Mouse (Mus musculus): Measurements from ENCODE around the gene Trpv3. TPM values are rescaled to one million over a fixed set of nuclear protein-coding genes. Genes with fewer than 3 reads are reported as not detected.

Trpv3 gene
- polyA plus RNA-seq, 1 experiment from 2014 or later = 0.08 TPM

Other genes starting within 250 kb of the Trpv3 start
- 3.4 and 3.7 TPM in 2 replicates for gene Camkk1, start 248.4 kb upstream of the Trpv3 start, polyA plus RNA-seq (2015; fragmentation: Nextera tagmentation; extraction: Ambion mirVana)
- 10.1 and 11.5 TPM in 2 replicates for gene Ncbp3, start 219.6 kb upstream of the Trpv3 start, polyA plus RNA-seq (2015; fragmentation: Nextera tagmentation; extraction: Ambion mirVana)
- gene Itgae, start 176.8 kb upstream of the Trpv3 start, polyA plus RNA-seq (2015; fragmentation: Nextera tagmentation; extraction: Ambion mirVana) = 1.4 and 2.2 TPM in 2 replicates
- gene Haspin, start 129.1 kb upstream of the Trpv3 start, polyA plus RNA-seq (2015; fragmentation: Nextera tagmentation; extraction: Ambion mirVana) = 12.0 and 13.6 TPM in 2 replicates
- 2.2 and 2.9 TPM in 2 replicates for gene P2rx5, start 107.0 kb upstream of the Trpv3 start, polyA plus RNA-seq (2015; fragmentation: Nextera tagmentation; extraction: Ambion mirVana)
- 105 and 113 TPM in 2 replicates for gene Emc6, start 90.4 kb upstream of the Trpv3 start, polyA plus RNA-seq (2015; fragmentation: Nextera tagmentation; extraction: Ambion mirVana)
- 237 and 257 TPM in 2 replicates for gene Tax1bp3, start 90.3 kb upstream of the Trpv3 start, polyA plus RNA-seq (2015; fragmentation: Nextera tagmentation; extraction: Ambion mirVana)
- 14.5 and 15.3 TPM in 2 replicates for gene Ctns, start 68.3 kb upstream of the Trpv3 start, polyA plus RNA-seq (2015; fragmentation: Nextera tagmentation; extraction: Ambion mirVana)
- gene Shpk, start 67.9 kb upstream of the Trpv3 start, polyA plus RNA-seq (2015; fragmentation: Nextera tagmentation; extraction: Ambion mirVana) = 0.86 and 1.00 TPM in 2 replicates
- 0.06 and 0.08 TPM in 2 replicates for gene Trpv1, start 33.1 kb upstream of the Trpv3 start, polyA plus RNA-seq (2015; fragmentation: Nextera tagmentation; extraction: Ambion mirVana)
- 0.25 and 0.41 TPM in 2 replicates for gene Aspa, start 62.2 kb downstream of the Trpv3 start, polyA plus RNA-seq (2015; fragmentation: Nextera tagmentation; extraction: Ambion mirVana)
- gene Gm49340, start 62.4 kb downstream of the Trpv3 start, polyA plus RNA-seq (2015; fragmentation: Nextera tagmentation; extraction: Ambion mirVana) = not detected in 2 replicates
- not detected in 2 replicates for gene Spata22, start 62.4 kb downstream of the Trpv3 start, polyA plus RNA-seq (2015; fragmentation: Nextera tagmentation; extraction: Ambion mirVana)
- not detected in 2 replicates for gene Olfr20, start 83.4 kb downstream of the Trpv3 start, polyA plus RNA-seq (2015; fragmentation: Nextera tagmentation; extraction: Ambion mirVana)
- gene Olfr376, start 103.9 kb downstream of the Trpv3 start, polyA plus RNA-seq (2015; fragmentation: Nextera tagmentation; extraction: Ambion mirVana) = not detected in 2 replicates
- not detected in 2 replicates for gene Olfr1, start 132.2 kb downstream of the Trpv3 start, polyA plus RNA-seq (2015; fragmentation: Nextera tagmentation; extraction: Ambion mirVana)
- not detected in 2 replicates for gene Olfr378, start 161.1 kb downstream of the Trpv3 start, polyA plus RNA-seq (2015; fragmentation: Nextera tagmentation; extraction: Ambion mirVana)
- not detected in 2 replicates for gene Olfr380, start 190.1 kb downstream of the Trpv3 start, polyA plus RNA-seq (2015; fragmentation: Nextera tagmentation; extraction: Ambion mirVana)
- gene Olfr381, start 224.2 kb downstream of the Trpv3 start, polyA plus RNA-seq (2015; fragmentation: Nextera tagmentation; extraction: Ambion mirVana) = not detected in 2 replicates
- not detected in 2 replicates for gene Olfr382, start 249.8 kb downstream of the Trpv3 start, polyA plus RNA-seq (2015; fragmentation: Nextera tagmentation; extraction: Ambion mirVana)